Mouse (Mus musculus) MEL (cell line): ENCODE data around the gene Ghr. TPM values are rescaled to one million over a fixed set of nuclear protein-coding genes. Genes with fewer than 3 reads are reported as not detected.

ENCODE experiments used
- DNase-seq: peaks from one replicate; pipeline ENCODE4 v3.0.0; 2011; ENCODE audit warnings: low read depth, low spot score
- H3K27ac ChIP-seq: 2 replicates; pipeline ENCODE4 v1.5.1; 2012; ENCODE audit warnings: low read depth, mild to moderate bottlenecking, control low read depth, low read length, moderate library complexity; ENCODE audit not compliant: control insufficient read depth
- H3K27me3 ChIP-seq, 2 experiments: fragments of 150-350 bp in 1 of 2; sonication (generic) in 1 of 2; 2 replicates each; pipeline ENCODE4 v1.6.1; 2012; ENCODE audit warnings: low read length in 2 of 2, mild to moderate bottlenecking in 2 of 2, improper control_type of control experiment in 1 of 2, moderate library complexity in 1 of 2; ENCODE audit not compliant: insufficient read depth in 2 of 2, control insufficient read depth in 1 of 2
- H3K36me3 ChIP-seq, 2 experiments: 2 replicates each; pipeline ENCODE4 v1.6.1; 2012 to 2014; ENCODE audit warnings: low read length in 2 of 2, improper control_type of control experiment in 1 of 2, inconsistent platforms in 1 of 2, mild to moderate bottlenecking in 1 of 2; ENCODE audit not compliant: insufficient read depth in 2 of 2, control insufficient read depth in 1 of 2
- H3K4me1 ChIP-seq, 2 experiments: fragments of 150-350 bp in 1 of 2; sonication (generic) in 1 of 2; 2 replicates each; pipeline ENCODE4 v1.6.1; 2012; ENCODE audit warnings: low read length in 2 of 2, improper control_type of control experiment in 1 of 2, mild to moderate bottlenecking in 1 of 2; ENCODE audit not compliant: insufficient read depth in 2 of 2, control insufficient read depth in 1 of 2
- H3K4me3 ChIP-seq, 2 experiments: fragments of 150-350 bp in 1 of 2; sonication (generic) in 1 of 2; 2 replicates each; pipeline ENCODE4 v1.5.1; 2012; ENCODE audit warnings: low read depth in 2 of 2, low read length in 2 of 2, mild to moderate bottlenecking in 2 of 2, moderate library complexity in 2 of 2, control low read depth in 1 of 2, improper control_type of control experiment in 1 of 2; ENCODE audit not compliant: control insufficient read depth in 1 of 2, insufficient read depth in 1 of 2
- H3K79me2 ChIP-seq: 2 replicates; pipeline ENCODE4 v1.6.1; 2012; ENCODE audit warnings: mild to moderate bottlenecking, low read length, moderate library complexity; ENCODE audit not compliant: control insufficient read depth, poor library complexity, insufficient read depth
- H3K9ac ChIP-seq: 2 replicates; pipeline ENCODE4 v1.6.1; 2012; ENCODE audit warnings: low read depth, mild to moderate bottlenecking, control low read depth, low read length, moderate library complexity; ENCODE audit not compliant: control insufficient read depth, poor library complexity, severe bottlenecking
- H3K9me3 ChIP-seq: fragments of 150-350 bp; sonication (generic); replicated peaks from 2 replicates; pipeline ENCODE4 v1.6.1; 2012; ENCODE audit warnings: mild to moderate bottlenecking, low read length, improper control_type of control experiment, moderate library complexity; ENCODE audit not compliant: insufficient read depth
- CHD1 ChIP-seq: IDR thresholded peaks from 2 replicates; pipeline ENCODE4 v1.6.1; 2012; ENCODE audit warnings: low read depth, mild to moderate bottlenecking, inconsistent platforms, low read length, improper control_type of control experiment
- CHD2 ChIP-seq: IDR thresholded peaks from 2 replicates; pipeline ENCODE4 v1.6.1; 2011; ENCODE audit warnings: low read length, improper control_type of control experiment
- E2F4 ChIP-seq: IDR thresholded peaks from 2 replicates; pipeline ENCODE4 v1.6.1; 2011; ENCODE audit warnings: low read depth, low read length, improper control_type of control experiment, borderline replicate concordance
- EP300 ChIP-seq, 2 experiments: IDR thresholded peaks; 2 replicates each; pipeline ENCODE4 v1.6.1; 2011; ENCODE audit warnings: improper control_type of control experiment in 2 of 2, low read length in 2 of 2, low read depth in 1 of 2, mild to moderate bottlenecking in 1 of 2
- ETS1 ChIP-seq: IDR thresholded peaks from 2 replicates; pipeline ENCODE4 v1.6.1; 2012; ENCODE audit warnings: low read depth, mild to moderate bottlenecking, inconsistent platforms, low read length, improper control_type of control experiment, moderate library complexity
- GABPA ChIP-seq: IDR thresholded peaks from 2 replicates; pipeline ENCODE4 v1.6.1; 2012; ENCODE audit warnings: low read depth, mild to moderate bottlenecking, inconsistent platforms, low read length, improper control_type of control experiment, moderate library complexity
- JUND ChIP-seq: IDR thresholded peaks from 2 replicates; pipeline ENCODE4 v1.6.1; 2011; ENCODE audit warnings: low read depth, mild to moderate bottlenecking, improper control_type of control experiment, low read length
- KAT2A ChIP-seq: conservative IDR thresholded peaks from 2 replicates; pipeline ENCODE4 v1.6.1; 2012; ENCODE audit warnings: low read depth, low read length, improper control_type of control experiment, inconsistent platforms
- MAFK ChIP-seq: IDR thresholded peaks from 2 replicates; pipeline ENCODE4 v1.6.1; 2011; ENCODE audit warnings: low read depth, mild to moderate bottlenecking, low read length, improper control_type of control experiment, borderline replicate concordance
- MAX ChIP-seq: IDR thresholded peaks from 2 replicates; pipeline ENCODE4 v1.6.1; 2011; ENCODE audit warnings: low read length, improper control_type of control experiment
- MEF2A ChIP-seq: IDR thresholded peaks from 2 replicates; pipeline ENCODE4 v1.6.1; 2014; ENCODE audit warnings: low read depth, mild to moderate bottlenecking, inconsistent platforms, low read length, improper control_type of control experiment; ENCODE audit not compliant: poor library complexity, insufficient replicate concordance, severe bottlenecking; ENCODE audit errors: extremely low read depth
- MXI1 ChIP-seq: IDR thresholded peaks from 2 replicates; pipeline ENCODE4 v1.6.1; 2011; ENCODE audit warnings: mild to moderate bottlenecking, low read depth, low read length, improper control_type of control experiment
- MYB ChIP-seq: IDR thresholded peaks from 2 replicates; pipeline ENCODE4 v1.6.1; 2011; ENCODE audit warnings: mild to moderate bottlenecking, low read depth, low read length, improper control_type of control experiment
- MYC ChIP-seq: IDR thresholded peaks from 2 replicates; pipeline ENCODE4 v1.6.1; 2011; ENCODE audit warnings: low read depth, mild to moderate bottlenecking, low read length, improper control_type of control experiment, moderate library complexity
- NELFE ChIP-seq: IDR thresholded peaks from 2 replicates; pipeline ENCODE4 v1.6.1; 2011; ENCODE audit warnings: low read depth, low read length, improper control_type of control experiment
- POLR2AphosphoS5 ChIP-seq: IDR thresholded peaks from 2 replicates; pipeline ENCODE4 v1.6.1; 2012; ENCODE audit warnings: low read depth, borderline replicate concordance, mild to moderate bottlenecking, inconsistent platforms, low read length, moderate library complexity, mixed read lengths
- TBP ChIP-seq: IDR thresholded peaks from 2 replicates; pipeline ENCODE4 v1.8.0; 2011; ENCODE audit warnings: low read depth, low read length, improper control_type of control experiment
- UBTF ChIP-seq: IDR thresholded peaks from 2 replicates; pipeline ENCODE4 v1.6.1; 2012; ENCODE audit warnings: low read depth, mild to moderate bottlenecking, inconsistent platforms, low read length, improper control_type of control experiment, moderate library complexity, borderline replicate concordance; ENCODE audit not compliant: insufficient read depth
- ZKSCAN1 ChIP-seq: IDR thresholded peaks from 2 replicates; pipeline ENCODE4 v1.6.1; 2012; ENCODE audit warnings: low read depth, mild to moderate bottlenecking, inconsistent platforms, low read length, improper control_type of control experiment, moderate library complexity
- ZMIZ1 ChIP-seq: IDR thresholded peaks from 2 replicates; pipeline ENCODE4 v1.6.1; 2012; ENCODE audit warnings: low read depth, mild to moderate bottlenecking, inconsistent platforms, low read length, improper control_type of control experiment, moderate library complexity
- ZNF384 ChIP-seq: IDR thresholded peaks from 2 replicates; pipeline ENCODE4 v1.6.1; 2012; ENCODE audit warnings: low read depth, mild to moderate bottlenecking, inconsistent platforms, low read length, improper control_type of control experiment
- polyA plus RNA-seq, 2 experiments: library from polyadenylated mRNA; stranded (reverse) in 1 of 2; unstranded in 1 of 2; fragments of >175 nt in 1 of 2; fragments of >200 nt in 1 of 2; gene quantifications; 2 replicates each; pipeline versions ENCODE4 v1.2.1 to v1.2.4; 2012; ENCODE audit warnings: low replicate concordance in 2 of 2, low read depth in 1 of 2; ENCODE audit not compliant: insufficient read length in 2 of 2, insufficient read depth in 1 of 2, missing spikeins in 1 of 2
- total RNA-seq: library from RNA; depleted of rRNA; stranded (reverse); fragments of 300-350 nt; gene quantifications from 2 replicates; pipeline ENCODE4 v1.2.3, GENCODE M21; 2012

Gene Ghr
- total and polyA plus RNA-seq, 3 experiments, result 0.07 TPM; not detected in 2

- no peaks in the 10 kb centered on the region for H3K4me1 ChIP-seq
- no peak overlapping the region for H3K4me3 ChIP-seq
- H3K36me3 ChIP-seq, result no peaks in the 10 kb centered on the region
- no peaks in the 10 kb centered on the region for H3K9me3 ChIP-seq
- H3K27ac ChIP-seq, result no peak overlapping the region
- no peaks in the 10 kb centered on the region for H3K79me2 ChIP-seq
- no peak for DNase-seq
- no peaks in the 10 kb centered on the region for H3K27me3 ChIP-seq
- H3K9ac ChIP-seq, result no peak overlapping the region
- no peak for TF ChIP-seq JUND
- TF ChIP-seq MYB, result no peak
- no peak for TF ChIP-seq MAFK
- TF ChIP-seq ZKSCAN1, result no peak
- TF ChIP-seq E2F4, result no peak
- TF ChIP-seq CHD1, result no peak
- no peak for TF ChIP-seq NELFE
- no peak for TF ChIP-seq ZNF384
- no peak for TF ChIP-seq MXI1
- TF ChIP-seq MYC, result no peak
- TF ChIP-seq KAT2A, result no peak
- no peak for TF ChIP-seq MEF2A
These were observed 18.8 kb upstream of the Ghr start for GRCm38 (mm10) chr15:3602098-3602486.

- Histone ChIP-seq H3K27ac (no peak overlapping the region), H3K9me3 (no peaks in the 10 kb centered on the region), H3K9ac (no peak overlapping the region), H3K4me3 (no peak overlapping the region), H3K36me3 (no peaks in the 10 kb centered on the region), H3K79me2 (no peaks in the 10 kb centered on the region), H3K27me3 (no peaks in the 10 kb centered on the region), H3K4me1 (no peaks in the 10 kb centered on the region)
- TF ChIP-seq POLR2AphosphoS5, result no peak
- no peak for TF ChIP-seq GABPA
- TF ChIP-seq ZMIZ1, result no peak
- TF ChIP-seq CHD1, result no peak
- no peak for TF ChIP-seq MAX
- TF ChIP-seq TBP, result no peak
- TF ChIP-seq CHD2, result no peak
- TF ChIP-seq EP300 (IDR thresholded peaks at IDR 0.05; ENCODE audit: low read depth in 1 of 2, low read length in 2 of 2), result no peak
- no peak for TF ChIP-seq NELFE
- TF ChIP-seq UBTF, result no peak
- TF ChIP-seq ETS1, result no peak
- DNase-seq, result no peak
These were observed 18.3 kb upstream of the Ghr start for GRCm38 (mm10) chr15:3601422-3602097.
